Mouse (Mus musculus): Measurements from ENCODE around the gene Vps4a. TPM values are rescaled to one million over a fixed set of nuclear protein-coding genes. Genes with fewer than 3 reads are reported as not detected.

Vps4a gene
- polyA plus RNA-seq, 1 experiment: 14.9 TPM

GRCm38 (mm10) chr8:107088526-107089063, 57.6 kb downstream of the Vps4a start:
- 96% methylated on average over 5 of the region's 5 CpGs for WGBS
- Histone ChIP-seq H3K4me3 (ENCODE audit: low read depth, low read length) (no peak overlapping the region), H3K27me3 (ENCODE audit: control insufficient read depth, insufficient read depth, low read length) (no peaks in the 10 kb centered on the region), H3K27ac (ENCODE audit: insufficient read depth, low read depth, low read length) (no peak overlapping the region), H3K4me1 (ENCODE audit: control insufficient read depth, insufficient read depth, insufficient read length, low read length) (no peaks in the 10 kb centered on the region), H3K36me3 (ENCODE audit: control insufficient read depth, insufficient read depth, low read length) (peaks cover 24% of the 10 kb centered on the region)
- no peak for TF ChIP-seq CTCF (IDR thresholded peaks at IDR 0.05; ENCODE audit: extremely low read depth, insufficient read length, insufficient replicate concordance, low read depth, low read length)
- no peak for TF ChIP-seq POLR2A (IDR thresholded peaks at IDR 0.05; ENCODE audit: low read depth, low read length)

GRCm38 (mm10) chr8:107090531-107090930, 59.5 kb downstream of the Vps4a start:
- Histone ChIP-seq H3K27me3 (ENCODE audit: control insufficient read depth, insufficient read depth, low read length) (no peaks in the 10 kb centered on the region), H3K4me1 (ENCODE audit: control insufficient read depth, insufficient read depth, insufficient read length, low read length) (no peaks in the 10 kb centered on the region), H3K4me3 (ENCODE audit: low read depth, low read length) (no peak overlapping the region), H3K27ac (ENCODE audit: insufficient read depth, low read depth, low read length) (no peak overlapping the region), H3K36me3 (ENCODE audit: control insufficient read depth, insufficient read depth, low read length) (peaks cover 22% of the 10 kb centered on the region)
- 85% methylated on average over 7 of the region's 7 CpGs for WGBS
- TF ChIP-seq CTCF (IDR thresholded peaks at IDR 0.05; ENCODE audit: extremely low read depth, insufficient read length, insufficient replicate concordance, low read depth, low read length) (no peak), POLR2A (IDR thresholded peaks at IDR 0.05; ENCODE audit: low read depth, low read length) (no peak)

Other genes with a start within 250 kb of the Vps4a start
- gene Has3, start 161.0 kb upstream of the Vps4a start, polyA plus RNA-seq (2012; rRNA removed): 0.17 and 0.52 TPM in 2 replicates
- 4.4 and 7.7 TPM in 2 replicates for gene Utp4, start 137.6 kb upstream of the Vps4a start, polyA plus RNA-seq (2012; rRNA removed)
- 2.1 and 2.7 TPM in 2 replicates for gene Sntb2, start 95.5 kb upstream of the Vps4a start, polyA plus RNA-seq (2012; rRNA removed)
- gene Pdf, start 17.4 kb downstream of the Vps4a start, polyA plus RNA-seq (2012; rRNA removed): 34.1 and 37.0 TPM in 2 replicates
- gene Cog8, start 25.5 kb downstream of the Vps4a start, polyA plus RNA-seq (2012; rRNA removed): 11.7 and 18.7 TPM in 2 replicates
- 5.9 and 10.8 TPM in 2 replicates for gene Nip7, start 25.7 kb downstream of the Vps4a start, polyA plus RNA-seq (2012; rRNA removed)
- 7.1 and 88.2 TPM in 2 replicates for gene Tmed6, start 34.4 kb downstream of the Vps4a start, polyA plus RNA-seq (2012; rRNA removed)
- 2.5 and 4.5 TPM in 2 replicates for gene Terf2, start 65.3 kb downstream of the Vps4a start, polyA plus RNA-seq (2012; rRNA removed)
- gene Cyb5b, start 119.4 kb downstream of the Vps4a start, polyA plus RNA-seq (2012; rRNA removed): 86.2 and 157 TPM in 2 replicates

Measured in small intestine, adult 2 months (tissue).